Mouse (Mus musculus) embryonic facial prominence, embryonic 12.5 days (tissue): Measurements from ENCODE around the gene Dtx2. TPM values are rescaled to one million over a fixed set of nuclear protein-coding genes. Genes with fewer than 3 reads are reported as not detected.

Source experiments
- ATAC-seq: fragments of 200-750 bp; cut with Nextera tagmentation; 2 replicates; pipeline ENCODE4 v1.8.0; 2017; ENCODE audit not compliant: insufficient number of reproducible peaks, insufficient read depth, low FRiP score, low TSS enrichment
- H3K27ac ChIP-seq: fragments of 300-500 bp; sonication (generic); 2 replicates; pipeline ENCODE4 v1.5.1; 2016; ENCODE audit warnings: mild to moderate bottlenecking
- H3K27me3 ChIP-seq: fragments of 300-500 bp; sonication (generic); 2 replicates; pipeline ENCODE4 v1.6.1; 2016; ENCODE audit warnings: mild to moderate bottlenecking, moderate library complexity
- H3K36me3 ChIP-seq: fragments of 300-500 bp; sonication (generic); 2 replicates; pipeline ENCODE4 v1.6.1; 2016; ENCODE audit warnings: mild to moderate bottlenecking
- H3K4me1 ChIP-seq: fragments of 300-500 bp; sonication (generic); 2 replicates; pipeline ENCODE4 v1.6.1; 2016
- H3K4me2 ChIP-seq: fragments of 300-500 bp; sonication (generic); replicated peaks from 2 replicates; pipeline ENCODE4 v1.6.1; 2016; ENCODE audit warnings: mild to moderate bottlenecking, moderate library complexity
- H3K4me3 ChIP-seq: fragments of 300-500 bp; sonication (generic); 2 replicates; pipeline ENCODE4 v1.5.1; 2016; ENCODE audit warnings: mild to moderate bottlenecking
- H3K9ac ChIP-seq: fragments of 300-500 bp; sonication (generic); 2 replicates; pipeline ENCODE4 v1.6.1; 2016; ENCODE audit warnings: mild to moderate bottlenecking, moderate library complexity
- H3K9me3 ChIP-seq: fragments of 300-500 bp; sonication (generic); 2 replicates; pipeline ENCODE4 v1.6.1; 2016; ENCODE audit warnings: mild to moderate bottlenecking, moderate library complexity
- WGBS: fragments of 180-500 bp; shearing (Covaris S2); methylation state at CpG from one replicate; pipeline ENCODE4 v1.1.7; 2016; 5-methylcytosine and 5-hydroxymethylcytosine counted together
- polyA plus RNA-seq: library from polyadenylated mRNA; unstranded; fragments of >200 nt; fragmentation: Nextera tagmentation; extraction: Ambion mirVana; gene quantifications from 2 replicates; pipeline ENCODE4 v1.2.1, GENCODE M21; 2016

Dtx2 gene
- polyA plus RNA-seq, 1 experiment from 2014 or later = 33.8 TPM

- Histone ChIP-seq H3K27me3 (no peaks in the 10 kb centered on the region), H3K4me3 (no peak overlapping the region), H3K9ac (no peak overlapping the region), H3K27ac (no peak overlapping the region), H3K9me3 (no peaks in the 10 kb centered on the region), H3K4me2 (no peak overlapping the region), H3K36me3 (no peaks in the 10 kb centered on the region), H3K4me1 (0 out of 2 replicates have a peak, but pooled peaks cover 3% of the 10 kb centered on the region)
- ATAC-seq = no peak
- 72% methylated on average over 11 of the region's 11 CpGs for WGBS
These were observed 78.9 kb downstream of the Dtx2 start for GRCm38 (mm10) chr5:136073526-136073925.

GRCm38 (mm10) chr5:136075076-136075475, 80.5 kb downstream of the Dtx2 start:
- Histone ChIP-seq H3K27me3 (no peaks in the 10 kb centered on the region), H3K36me3 (no peaks in the 10 kb centered on the region), H3K4me3 (no peak overlapping the region), H3K4me2 (no peak overlapping the region), H3K27ac (no peak overlapping the region), H3K9ac (no peak overlapping the region), H3K4me1 (0 out of 2 replicates have a peak, but pooled peaks cover 3% of the 10 kb centered on the region), H3K9me3 (no peaks in the 10 kb centered on the region)
- 85% methylated on average over 5 of the region's 5 CpGs for WGBS
- ATAC-seq = no peak

DNA sequence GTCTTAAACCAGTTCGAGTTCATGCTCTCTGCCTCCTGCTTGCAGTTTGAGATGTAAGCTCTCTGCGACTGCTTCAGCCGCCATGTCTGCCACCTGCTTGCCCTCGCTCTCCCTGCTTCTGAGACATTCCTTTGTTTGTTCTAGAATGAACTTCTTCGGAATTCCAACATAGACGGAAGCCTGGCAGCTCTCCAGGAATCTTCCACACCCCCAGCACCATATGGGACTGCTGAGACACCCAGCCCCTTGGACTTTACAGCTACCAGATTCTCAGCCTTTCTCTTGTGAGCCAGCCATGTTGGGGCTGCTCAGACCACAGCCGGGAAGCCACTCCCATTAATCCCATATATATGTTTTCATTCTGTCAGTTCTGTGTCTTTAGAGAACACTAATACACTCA, 81.7 kb downstream of the Dtx2 start:
- H3K36me3 ChIP-seq = no peaks in the 10 kb centered on the region
- no peak overlapping the region for H3K4me3 ChIP-seq
- ATAC-seq = 0 out of 2 replicates have a peak, but pooled peaks have one; percentile 13
- no peak overlapping the region for H3K4me2 ChIP-seq
- H3K9ac ChIP-seq = no peak overlapping the region
- no peaks in the 10 kb centered on the region for H3K9me3 ChIP-seq
- WGBS = 42% methylated on average over 7 of the region's 7 CpGs
- H3K4me1 ChIP-seq = 0 out of 2 replicates have a peak, but pooled peaks cover 3% of the 10 kb centered on the region
- H3K27me3 ChIP-seq = no peaks in the 10 kb centered on the region
- H3K27ac ChIP-seq = no peak overlapping the region

GRCm38 (mm10) chr5:136077001-136077550, 82.5 kb downstream of the Dtx2 start:
- no peak overlapping the region for H3K4me3 ChIP-seq
- WGBS = 83% methylated on average over 9 of the region's 9 CpGs
- H3K9ac ChIP-seq = no peak overlapping the region
- no peaks in the 10 kb centered on the region for H3K9me3 ChIP-seq
- 0 out of 2 replicates have a peak, but pooled peaks cover 3% of the 10 kb centered on the region for H3K4me1 ChIP-seq
- H3K27ac ChIP-seq = no peak overlapping the region
- ATAC-seq = no peak
- no peaks in the 10 kb centered on the region for H3K27me3 ChIP-seq
- no peaks in the 10 kb centered on the region for H3K36me3 ChIP-seq
- no peak overlapping the region for H3K4me2 ChIP-seq

DNA sequence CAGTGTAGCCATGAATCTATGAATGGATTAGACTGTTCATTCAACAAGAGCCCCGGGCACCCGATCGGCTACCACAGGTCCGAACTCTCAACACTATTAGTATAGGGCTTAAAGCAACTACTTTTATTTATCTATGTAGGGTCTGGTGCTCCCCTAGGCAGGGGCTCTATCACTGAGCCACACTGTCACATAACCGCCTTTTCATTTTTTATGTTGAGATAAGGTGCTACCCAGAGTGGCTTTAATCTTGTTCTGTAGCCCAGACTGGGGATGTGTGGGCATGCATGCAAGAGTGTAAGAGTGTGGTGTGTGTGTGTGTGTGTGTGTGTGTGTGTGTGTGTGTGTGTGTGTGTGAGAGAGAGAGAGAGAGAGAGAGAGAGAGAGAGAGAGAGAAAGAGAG, 83.5 kb downstream of the Dtx2 start:
- WGBS = 92% methylated on average over 5 of the region's 5 CpGs
- Histone ChIP-seq H3K27ac (no peak overlapping the region), H3K36me3 (no peaks in the 10 kb centered on the region), H3K9me3 (no peaks in the 10 kb centered on the region), H3K4me2 (no peak overlapping the region), H3K27me3 (no peaks in the 10 kb centered on the region), H3K4me3 (no peak overlapping the region), H3K4me1 (0 out of 2 replicates have a peak, but pooled peaks cover under 1% of the 10 kb centered on the region), H3K9ac (no peak overlapping the region)
- ATAC-seq = no peak

- ATAC-seq = no peak
These were observed 87.7 kb downstream of the Dtx2 start for GRCm38 (mm10) chr5:136082345-136082744.

More at GRCm38 (mm10) chr5:136082345-136082744, 87.7 kb downstream of the Dtx2 start:
- H3K9me3 ChIP-seq = no peaks in the 10 kb centered on the region
- peaks cover 13% of the 10 kb centered on the region for H3K4me1 ChIP-seq
- H3K4me2 ChIP-seq = no peak overlapping the region
- H3K36me3 ChIP-seq = no peaks in the 10 kb centered on the region
- H3K27ac ChIP-seq = no peak overlapping the region
- no peak overlapping the region for H3K9ac ChIP-seq
- WGBS = 70% methylated on average over 4 of the region's 4 CpGs
- no peak overlapping the region for H3K4me3 ChIP-seq
- H3K27me3 ChIP-seq = peaks cover 24% of the 10 kb centered on the region

Other genes starting within 250 kb of the Dtx2 start
- 0.23 and 0.47 TPM in 2 replicates for gene Styxl1, start 216.4 kb upstream of the Dtx2 start, polyA plus RNA-seq
- 487 and 498 TPM in 2 replicates for gene Mdh2, start 216.3 kb upstream of the Dtx2 start, polyA plus RNA-seq
- gene Srrm3, start 187.9 kb upstream of the Dtx2 start, polyA plus RNA-seq = 3.6 and 8.9 TPM in 2 replicates
- 67.9 and 74.8 TPM in 2 replicates for gene Hspb1, start 106.9 kb upstream of the Dtx2 start, polyA plus RNA-seq
- 221 and 228 TPM in 2 replicates for gene Ywhag, start 60.2 kb upstream of the Dtx2 start, polyA plus RNA-seq
- 4.7 and 5.1 TPM in 2 replicates for gene Ssc4d, start 20.3 kb upstream of the Dtx2 start, polyA plus RNA-seq
- 0.12 TPM in 1 of 2 replicates, not detected in the other for gene Zp3, start 14.7 kb upstream of the Dtx2 start, polyA plus RNA-seq
- gene Upk3b, start 43.7 kb downstream of the Dtx2 start, polyA plus RNA-seq = 0.18 and 0.91 TPM in 2 replicates
- 8.7 and 9.8 TPM in 2 replicates for gene Upk3bl, start 59.7 kb downstream of the Dtx2 start, polyA plus RNA-seq
- 13.1 and 13.7 TPM in 2 replicates for gene Rasa4, start 89.1 kb downstream of the Dtx2 start, polyA plus RNA-seq
- gene Polr2j, start 121.8 kb downstream of the Dtx2 start, polyA plus RNA-seq = 230 and 234 TPM in 2 replicates
- gene Lrwd1, start 141.3 kb downstream of the Dtx2 start, polyA plus RNA-seq = 49.1 and 50.0 TPM in 2 replicates
- 28.4 and 29.5 TPM in 2 replicates for gene Alkbh4, start 141.3 kb downstream of the Dtx2 start, polyA plus RNA-seq
- 12.6 and 13.1 TPM in 2 replicates for gene Orai2, start 175.9 kb downstream of the Dtx2 start, polyA plus RNA-seq
- gene Prkrip1, start 204.2 kb downstream of the Dtx2 start, polyA plus RNA-seq = 54.5 and 60.2 TPM in 2 replicates